8 mouse cellular contexts compared by ENCODE assay signal in the genomic region with DNA sequence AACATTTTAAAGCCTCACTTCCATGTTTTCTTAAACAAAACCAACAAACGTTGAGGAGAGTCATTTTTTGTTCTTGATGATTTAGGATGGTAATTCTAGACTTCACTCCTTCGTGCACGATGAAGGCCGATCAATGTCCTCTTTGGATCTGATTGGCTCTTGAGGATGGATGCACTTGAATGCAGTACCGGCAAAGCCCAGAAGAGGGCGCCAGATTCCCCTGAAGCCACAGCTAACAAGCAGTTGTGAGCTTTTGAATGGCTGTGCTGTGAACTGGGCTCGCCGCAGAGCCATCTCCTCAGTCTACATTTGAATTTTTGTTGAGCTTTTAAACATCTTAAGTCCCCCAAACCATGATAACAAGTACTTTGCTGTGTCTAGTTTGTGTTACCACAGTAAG. TPM values are rescaled to one million over a fixed set of nuclear protein-coding genes. Genes with fewer than 3 reads are reported as not detected.
DNase-seq lines count a peak whose midpoint lies in the region; ATAC-seq and TF ChIP-seq lines count a peak whose summit lies in the region.

No protein-coding gene starts in this region.

- H3K4me1 ChIP-seq in hindbrain, embryonic 10.5 days (replicated peaks), result peaks cover 51% of the 10 kb centered on the region
- H3K4me1 ChIP-seq in hindbrain, embryonic 13.5 days (replicated peaks), result peaks cover 40% of the 10 kb centered on the region
- H3K4me1 ChIP-seq in ES-E14 (ENCODE audit: control insufficient read depth in 2 of 2, insufficient read depth in 2 of 2, low read length in 2 of 2, poor library complexity in 1 of 2), result peaks cover 0 to 6% of the 10 kb centered on the region in 2 experiments; a peak in 1 of 4 replicates
- H3K4me1 ChIP-seq in liver, embryonic 14.5 days (replicated peaks; ENCODE audit: control insufficient read depth in 2 of 2, insufficient read depth in 2 of 2, low read length in 1 of 2), result peaks cover 0 to 7% of the 10 kb centered on the region in 2 experiments; a peak in 1 of 4 replicates

- H3K4me2 ChIP-seq in hindbrain, embryonic 13.5 days, result no peak overlapping the region
- no peak overlapping the region for H3K4me2 ChIP-seq in liver, embryonic 14.5 days (ENCODE audit: low read depth)

- H3K27me3 ChIP-seq in hindbrain, embryonic 10.5 days (ENCODE audit: insufficient read depth, poor library complexity, severe bottlenecking), result 0 out of 2 replicates have a peak, but pooled peaks cover 7% of the 10 kb centered on the region
- H3K27me3 ChIP-seq in hindbrain, embryonic 13.5 days, result 0 out of 2 replicates have a peak, but pooled peaks cover 3% of the 10 kb centered on the region
- no peaks in the 10 kb centered on the region for H3K27me3 ChIP-seq in liver, embryonic 14.5 days (ENCODE audit: control insufficient read depth, insufficient read depth, low read length)

- H3K27ac ChIP-seq in hindbrain, embryonic 10.5 days, result no peak overlapping the region
- H3K27ac ChIP-seq in hindbrain, embryonic 13.5 days, result no peak overlapping the region
- no peak overlapping the region for H3K27ac ChIP-seq in ES-E14 (ENCODE audit: insufficient read depth, low read depth, low read length, poor library complexity, severe bottlenecking)
- no peak overlapping the region for H3K27ac ChIP-seq in liver, embryonic 14.5 days

- H3K9me3 ChIP-seq in hindbrain, embryonic 10.5 days, result no peaks in the 10 kb centered on the region
- no peaks in the 10 kb centered on the region for H3K9me3 ChIP-seq in hindbrain, embryonic 13.5 days
- H3K9me3 ChIP-seq in ES-E14 (ENCODE audit: control insufficient read depth, insufficient read depth, low read depth, low read length), result no peaks in the 10 kb centered on the region
- no peaks in the 10 kb centered on the region for H3K9me3 ChIP-seq in liver, embryonic 14.5 days (ENCODE audit: control insufficient read depth, low read length)

- WGBS in hindbrain, embryonic 10.5 days, result 65% methylated on average over 8 of the region's 8 CpGs
- WGBS in hindbrain, embryonic 13.5 days, result 65% methylated on average over 8 of the region's 8 CpGs
- 60% methylated on average over 8 of the region's 8 CpGs for WGBS in liver, embryonic 14.5 days (ENCODE audit: insufficient replicate concordance)

- TF ChIP-seq EP300 in liver, embryonic 14.5 days (IDR thresholded peaks at IDR 0.05; ENCODE audit: low read depth), result no peak

- no peak overlapping the region for H3K4me3 ChIP-seq in hindbrain, embryonic 10.5 days
- no peak overlapping the region for H3K4me3 ChIP-seq in hindbrain, embryonic 13.5 days
- H3K4me3 ChIP-seq in ES-E14 (ENCODE audit: insufficient read depth in 1 of 2, low read depth in 1 of 2, low read length in 2 of 2, poor library complexity in 1 of 2, severe bottlenecking in 1 of 2), result no peak overlapping the region
- H3K4me3 ChIP-seq in liver, embryonic 14.5 days (ENCODE audit: insufficient read depth in 1 of 2, low read depth in 2 of 2, low read length in 2 of 2), result no peak overlapping the region

- peaks cover 13% of the 10 kb centered on the region; the same call in 1 of the 2 replicates for H3K36me3 ChIP-seq in hindbrain, embryonic 10.5 days
- H3K36me3 ChIP-seq in hindbrain, embryonic 13.5 days, result peaks cover 23% of the 10 kb centered on the region
- no peaks in the 10 kb centered on the region for H3K36me3 ChIP-seq in ES-E14 (ENCODE audit: control insufficient read depth, insufficient read depth, low read length, poor library complexity, severe bottlenecking)
- no peaks in the 10 kb centered on the region for H3K36me3 ChIP-seq in liver, embryonic 14.5 days (replicated peaks; ENCODE audit: control insufficient read depth, insufficient read depth, low read depth)

- no peak overlapping the region for H3K9ac ChIP-seq in hindbrain, embryonic 13.5 days
- no peak overlapping the region for H3K9ac ChIP-seq in ES-E14 (ENCODE audit: insufficient read depth, low read depth, low read length, poor library complexity, severe bottlenecking)
- H3K9ac ChIP-seq in liver, embryonic 14.5 days (replicated peaks), result no peak overlapping the region

- peak; percentile 92 for TF ChIP-seq CTCF in liver, embryonic 14.5 days (IDR thresholded peaks at IDR 0.05; ENCODE audit: low read depth)

- no peak for ATAC-seq in hindbrain, embryonic 13.5 days (ENCODE audit: low FRiP score)
- no peak for ATAC-seq in liver, embryonic 14.5 days (ENCODE audit: insufficient read depth)

- peak; percentile 52 for DNase-seq in hindbrain, embryonic 10.5 days (ENCODE audit: low spot score)
- peak; percentile 24 for DNase-seq in 3134 (ENCODE audit: extremely low read depth, insufficient read length, low spot score)
- DNase-seq in ES-E14 (ENCODE audit: low read depth, low spot score), result peak; percentile 88
- DNase-seq in liver, embryonic 14.5 days (ENCODE audit: low read depth in 3 of 3, low spot score in 3 of 3), result peak in 2 of 3 experiments; percentile 9 to 26
- no peak for DNase-seq in frontal cortex, postnatal 14 days (ENCODE audit: low spot score in 2 of 2)
- no peak for DNase-seq in right cerebral cortex, postnatal 36 days (ENCODE audit: low spot score in 2 of 2)
- DNase-seq in layer of hippocampus, adult 9-11 months, result no peak

- in situ Hi-C loops in ES-E14 (cut with MboI; ENCODE audit: low sequenced_read_pairs in 2 of 2, unreplicated experiment in 2 of 2), result no loop called here

TF ChIP-seq in ES-E14, 5 proteins besides CTCF, POLR2A, EP300 and RAD21:
- TF ChIP-seq HCFC1 (IDR thresholded peaks at IDR 0.05; ENCODE audit: borderline replicate concordance, insufficient read depth, low read length) (no peak), ZC3H11A (IDR thresholded peaks at IDR 0.05; ENCODE audit: borderline replicate concordance, low read depth, low read length) (peak; percentile 71; the same call in 1 of the 2 replicates)
TF ChIP-seq in ES-E14: peak in this region for 1.

RNA-seq across cellular contexts. Expression of gene Nrp2, which starts 19.4 kb away (rescaled TPM):
- polyA plus RNA-seq in hindbrain, embryonic 10.5 days (2016; fragmentation: Nextera tagmentation; extraction: Ambion mirVana), result 21.8 and 23.1 TPM in 2 replicates
- polyA plus RNA-seq in hindbrain, embryonic 13.5 days (2015; fragmentation: Nextera tagmentation; extraction: Ambion mirVana), result 34.8 and 35.7 TPM in 2 replicates
- total RNA-seq in ES-E14 (2012; rRNA removed), result 14.4 and 19.0 TPM in 2 replicates
- polyA plus RNA-seq in liver, embryonic 14.5 days (2012; rRNA removed), result 0.76 and 0.77 TPM in 2 replicates
- polyA plus RNA-seq in liver, embryonic 14.5 days (2014; fragmentation: Nextera tagmentation; extraction: Ambion mirVana), result 0.32 and 0.91 TPM in 2 replicates

Comparison
In these comparisons a context has a peak if more than half of its experiments do, and no peak if none do; other contexts are left out.
1. DNase-seq: peak in hindbrain, embryonic 10.5 days (single experiment), 3134 (single experiment), ES-E14 (single experiment) and liver, embryonic 14.5 days (2 of 3); none in frontal cortex, postnatal 14 days (0 of 2), right cerebral cortex, postnatal 36 days (0 of 2) and layer of hippocampus, adult 9-11 months (single experiment).
2. RNA of gene Nrp2, which starts 19.4 kb away (polyA plus RNA-seq): 34.8 to 35.7 TPM in hindbrain, embryonic 13.5 days and 21.8 to 23.1 TPM in hindbrain, embryonic 10.5 days; 0.32 to 0.91 TPM in liver, embryonic 14.5 days; every median in the first group is over 10 times any median in the second.